Mouse (Mus musculus) olfactory bulb, adult 2 months (tissue): ENCODE data around the gene Simc1. TPM values are rescaled to one million over a fixed set of nuclear protein-coding genes. Genes with fewer than 3 reads are reported as not detected.

ENCODE experiments used
- H3K27ac ChIP-seq: fragments of 200-500 bp; 2 replicates; pipeline ENCODE4 v1.5.1; 2012; ENCODE audit warnings: low read depth, low read length; ENCODE audit not compliant: insufficient read depth
- H3K4me1 ChIP-seq: fragments of 200-500 bp; 2 replicates; pipeline ENCODE4 v1.6.1; 2012; ENCODE audit warnings: low read length; ENCODE audit not compliant: control insufficient read depth, insufficient read depth
- H3K4me3 ChIP-seq: fragments of 200-500 bp; 2 replicates; pipeline ENCODE4 v1.5.1; 2012; ENCODE audit warnings: mild to moderate bottlenecking, low read depth, low read length, moderate library complexity; ENCODE audit not compliant: insufficient read depth
- CTCF ChIP-seq: fragments of 200-500 bp; IDR thresholded peaks from 2 replicates; pipeline ENCODE4 v1.5.1; 2012; ENCODE audit warnings: low read depth, mild to moderate bottlenecking, low read length, moderate library complexity; ENCODE audit not compliant: insufficient read depth
- POLR2A ChIP-seq: fragments of 200-500 bp; IDR thresholded peaks from 2 replicates; pipeline ENCODE4 v1.6.1; 2012; ENCODE audit warnings: mild to moderate bottlenecking, low read depth, low read length, moderate library complexity; ENCODE audit not compliant: insufficient read depth
- WGBS: fragments of 180-500 bp; shearing (Covaris S2); methylation state at CpG from one replicate; pipeline ENCODE4 v1.1.7; 2018; 5-methylcytosine and 5-hydroxymethylcytosine counted together
- polyA plus RNA-seq: library from polyadenylated mRNA; stranded (reverse); fragments of >200 nt; gene quantifications from 2 replicates; pipeline ENCODE4 v1.2.4, GENCODE M21; 2012; ENCODE audit warnings: low replicate concordance; ENCODE audit not compliant: missing spikeins, insufficient read depth, insufficient read length

Gene Simc1
- polyA plus RNA-seq, 1 experiment: not detected

DNA sequence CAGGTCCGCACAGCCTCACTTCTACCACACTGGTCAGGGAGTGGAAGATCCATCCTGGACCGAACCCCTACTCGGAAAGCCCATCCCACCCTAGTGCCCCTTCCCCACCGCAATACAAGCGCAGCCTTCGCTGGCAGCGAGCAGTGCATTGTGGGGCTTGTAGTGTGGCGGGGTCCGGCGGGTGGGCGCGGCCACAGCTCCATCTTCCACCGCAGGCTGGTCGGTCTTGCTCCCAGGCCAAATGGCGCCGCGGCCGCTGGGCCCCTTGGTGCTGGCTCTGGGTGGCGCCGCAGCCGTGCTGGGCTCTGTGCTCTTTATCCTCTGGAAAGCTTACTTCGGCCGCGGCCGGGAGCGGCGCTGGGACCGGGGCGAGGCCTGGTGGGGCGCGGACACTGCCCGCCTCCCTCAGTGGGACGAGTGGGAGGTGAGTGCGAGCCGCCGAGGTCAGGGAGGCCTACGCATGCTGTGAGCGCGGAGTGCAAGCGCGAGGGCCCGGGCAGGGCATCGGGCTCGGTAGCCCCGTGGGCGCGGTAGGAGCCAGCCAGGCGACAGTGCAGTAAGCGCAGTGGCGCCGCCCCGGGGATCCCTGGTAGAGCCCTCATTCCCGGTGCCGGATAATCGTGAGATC is 71.4 kb downstream of the Simc1 start, which contains the start of gene Arl10:
Gene Arl10 (plus strand): TSS at position 162 of the 628 bp plus-strand sequence.
- WGBS: under 1% methylated on average over 55 of the region's 55 CpGs
- no peak within 1 kb of the TSS for H3K27ac ChIP-seq
- TF ChIP-seq CTCF (no peak), POLR2A (0 out of 2 replicates have a peak, but pooled peaks have one; percentile 43)
- peaks cover 4% of the 10 kb centered on the region for H3K4me1 ChIP-seq
- peak within 1 kb of the TSS; percentile 79 for H3K4me3 ChIP-seq

DNA sequence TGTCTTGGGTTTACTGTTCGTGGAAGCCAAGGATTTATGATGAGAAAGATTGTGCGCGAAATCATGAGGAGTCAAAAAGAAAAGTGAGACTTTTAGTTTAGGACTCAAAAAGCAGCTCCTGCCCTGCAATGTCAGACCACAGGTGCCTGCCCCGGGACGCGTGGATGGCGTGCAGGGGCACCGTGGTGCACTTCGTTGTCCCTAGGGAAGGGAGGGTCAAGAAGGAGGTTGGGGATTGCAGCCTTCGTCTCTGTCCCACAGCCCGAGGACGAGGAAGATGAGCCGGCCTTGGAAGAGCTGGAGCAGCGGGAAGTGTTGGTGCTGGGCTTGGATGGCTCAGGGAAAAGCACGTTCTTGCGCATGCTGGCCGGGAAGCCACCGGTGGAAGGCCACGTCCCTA is 71.9 kb downstream of the Simc1 start:
- Histone ChIP-seq H3K4me1 (peaks cover 4% of the 10 kb centered on the region), H3K27ac (no peak overlapping the region), H3K4me3 (peak overlapping the region; percentile 79)
- 2% methylated on average over 19 of the region's 19 CpGs for WGBS
- TF ChIP-seq CTCF: no peak
- no peak for TF ChIP-seq POLR2A

DNA sequence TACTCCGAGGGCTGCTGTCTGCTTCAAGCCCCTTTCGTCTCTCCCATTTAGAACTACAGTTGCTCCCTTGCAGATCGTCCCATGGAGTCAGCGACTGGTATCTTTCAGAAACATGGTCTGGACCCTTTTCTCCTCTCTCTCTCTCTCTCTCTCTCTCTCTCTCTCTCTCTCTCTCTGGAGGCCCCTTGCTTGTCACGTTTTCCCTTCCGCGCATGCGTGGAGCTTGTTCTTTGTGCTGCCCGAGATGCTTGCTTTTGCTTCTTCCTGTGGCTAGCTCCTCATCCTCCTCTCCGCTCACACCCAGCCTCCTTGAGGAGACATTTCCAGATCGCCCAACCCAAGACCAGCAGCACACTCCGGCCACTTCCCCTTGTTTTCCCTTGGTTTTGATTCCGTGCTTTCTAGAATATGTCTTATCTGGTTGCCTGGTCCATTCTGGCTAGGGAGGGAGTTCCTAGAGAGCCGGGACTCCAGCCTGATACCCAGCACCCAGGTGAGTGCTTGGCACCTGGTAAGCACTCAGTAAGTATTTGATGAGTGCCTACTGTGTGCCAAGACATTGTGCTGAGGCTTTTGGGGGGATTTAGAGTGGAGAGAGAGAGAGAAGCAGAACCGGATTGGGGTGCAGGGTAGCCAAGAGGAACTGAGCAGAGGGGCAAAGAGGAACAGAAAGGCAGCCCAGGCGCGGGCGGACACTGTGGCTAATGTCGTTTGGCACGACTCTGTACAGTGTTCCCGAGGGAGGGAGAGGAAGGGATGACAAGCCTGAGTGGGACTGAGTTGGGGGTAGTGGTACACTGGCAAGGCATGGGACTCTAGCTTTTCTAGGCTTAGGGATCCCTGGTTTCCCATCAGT is 74.3 kb downstream of the Simc1 start:
- H3K4me1 ChIP-seq: peaks cover 4% of the 10 kb centered on the region
- no peak overlapping the region for H3K4me3 ChIP-seq
- no peak overlapping the region for H3K27ac ChIP-seq
- WGBS: 82% methylated on average over 21 of the region's 21 CpGs
- TF ChIP-seq POLR2A: no peak
- no peak for TF ChIP-seq CTCF

GRCm38 (mm10) chr13:54581385-54581784 is 77.8 kb downstream of the Simc1 start:
- Histone ChIP-seq H3K4me1 (no peaks in the 10 kb centered on the region), H3K4me3 (no peak overlapping the region), H3K27ac (no peak overlapping the region)
- WGBS: 75% methylated on average over 2 of the region's 2 CpGs
- TF ChIP-seq POLR2A: no peak
- TF ChIP-seq CTCF: no peak

GRCm38 (mm10) chr13:54582126-54582525 is 78.5 kb downstream of the Simc1 start:
- WGBS: 31% methylated on average over 10 of the region's 10 CpGs
- TF ChIP-seq POLR2A: no peak
- no peak for TF ChIP-seq CTCF

DNA sequence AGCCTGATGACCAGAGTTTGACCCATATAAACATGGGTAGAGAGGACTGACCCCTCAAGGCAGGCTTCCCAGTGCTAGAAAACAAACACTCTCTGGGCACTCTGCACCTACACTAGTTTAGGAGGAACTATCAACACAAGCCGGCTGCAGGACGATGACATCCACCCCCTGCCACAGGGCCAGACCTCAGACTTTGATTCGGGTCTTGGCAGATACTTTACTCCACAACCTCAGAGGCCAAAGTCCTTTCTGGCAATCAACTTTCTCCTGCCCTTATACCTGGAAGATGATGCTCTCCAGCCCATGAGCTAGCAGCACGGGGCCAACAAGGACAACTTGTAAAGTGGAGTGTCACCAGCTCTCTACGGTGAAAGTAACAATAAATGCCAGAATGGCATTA is 79.3 kb downstream of the Simc1 start:
- H3K27ac ChIP-seq: no peak overlapping the region
- H3K4me1 ChIP-seq: no peaks in the 10 kb centered on the region
- WGBS: 91% methylated on average over 5 of the region's 5 CpGs
- no peak for TF ChIP-seq POLR2A
- no peak for TF ChIP-seq CTCF
- no peak overlapping the region for H3K4me3 ChIP-seq

More at GRCm38 (mm10) chr13:54582126-54582525, 78.5 kb downstream of the Simc1 start:
- H3K27ac ChIP-seq: no peak overlapping the region
- no peak overlapping the region for H3K4me3 ChIP-seq
- H3K4me1 ChIP-seq: no peaks in the 10 kb centered on the region

DNA sequence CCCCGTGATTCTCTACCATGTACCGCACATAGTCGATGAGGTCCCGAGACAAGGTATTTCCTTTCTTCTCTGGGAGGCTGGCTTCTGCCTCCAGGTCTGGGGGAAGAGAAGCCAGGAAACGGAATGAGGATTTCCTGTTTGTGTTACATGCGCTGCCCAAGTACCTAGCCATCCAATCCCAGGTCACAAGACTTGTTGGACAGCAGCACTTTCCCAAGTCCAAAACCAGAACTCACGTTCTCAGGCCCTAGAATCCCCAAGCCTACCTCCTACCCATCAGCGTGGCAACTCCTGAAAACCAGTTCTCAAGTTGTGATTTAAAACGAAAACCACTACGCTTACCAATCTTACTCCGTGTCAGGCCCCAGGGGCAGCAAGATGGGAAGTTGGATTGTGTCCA is 82.3 kb downstream of the Simc1 start:
- WGBS: 94% methylated on average over 11 of the region's 11 CpGs

GRCm38 (mm10) chr13:54589414-54589995 is 85.9 kb downstream of the Simc1 start:
- H3K27ac ChIP-seq: no peak overlapping the region

More for the DNA sequence above, 82.3 kb downstream of the Simc1 start:
- Histone ChIP-seq H3K27ac (no peak overlapping the region), H3K4me3 (no peak overlapping the region), H3K4me1 (no peaks in the 10 kb centered on the region)
- TF ChIP-seq POLR2A (no peak), CTCF (no peak)

More at GRCm38 (mm10) chr13:54589414-54589995, 85.9 kb downstream of the Simc1 start:
- Histone ChIP-seq H3K4me1 (peaks cover 3% of the 10 kb centered on the region; the same call in 1 of the 2 replicates), H3K4me3 (peak overlapping the region; percentile 84)
- no peak for TF ChIP-seq CTCF
- 0 out of 2 replicates have a peak, but pooled peaks have one; percentile 4 for TF ChIP-seq POLR2A
- WGBS: 1% methylated on average over 24 of the region's 24 CpGs
